Mouse (Mus musculus) spleen, adult 2 months (tissue): ENCODE results near the gene Zfp644.
"Not testable (repeated sequence)": the region's sequence is repeated elsewhere in the genome, so short reads cannot be mapped to it uniquely, and the experiment has no call there.

Experiments used
- CTCF ChIP-seq: fragments of 200-500 bp; IDR thresholded peaks from 2 replicates; pipeline ENCODE4 v1.5.1; 2011; ENCODE audit warnings: mild to moderate bottlenecking, inconsistent platforms; ENCODE audit not compliant: insufficient read depth, insufficient read length, insufficient replicate concordance; ENCODE audit errors: extremely low read depth
- POLR2A ChIP-seq: fragments of 200-500 bp; IDR thresholded peaks from 2 replicates; pipeline ENCODE4 v1.6.1; 2011; ENCODE audit warnings: low read depth, low read length, inconsistent platforms

DNA sequence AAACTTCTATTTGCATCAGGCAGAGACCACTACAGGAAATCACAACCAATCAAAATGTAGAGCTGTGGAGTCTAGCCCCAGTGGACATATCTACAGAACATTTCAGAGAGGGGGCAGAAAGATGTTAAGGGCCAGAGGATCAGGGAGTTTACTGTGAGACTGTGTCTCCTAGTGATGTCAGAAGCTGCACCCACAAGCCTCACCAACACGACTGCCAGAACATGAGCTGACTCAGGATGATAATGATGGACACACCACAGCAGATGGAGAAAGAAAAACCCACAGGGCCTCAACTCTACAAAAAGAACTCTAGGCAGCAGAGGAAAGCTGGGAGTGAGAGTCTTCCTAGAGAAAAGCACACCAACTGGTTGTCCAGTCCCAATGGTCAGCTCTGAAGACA lies 18.3 kb downstream of the Zfp644 start:
- TF ChIP-seq POLR2A, CTCF: not testable (repeated sequence)
